Mouse (Mus musculus): ENCODE data around the gene Gm5737. TPM values are rescaled to one million over a fixed set of nuclear protein-coding genes. Genes with fewer than 3 reads are reported as not detected.

Gene Gm5737
- polyA plus RNA-seq (2016; fragmentation: Nextera tagmentation; extraction: Ambion mirVana): not detected in 2 replicates

DNA sequence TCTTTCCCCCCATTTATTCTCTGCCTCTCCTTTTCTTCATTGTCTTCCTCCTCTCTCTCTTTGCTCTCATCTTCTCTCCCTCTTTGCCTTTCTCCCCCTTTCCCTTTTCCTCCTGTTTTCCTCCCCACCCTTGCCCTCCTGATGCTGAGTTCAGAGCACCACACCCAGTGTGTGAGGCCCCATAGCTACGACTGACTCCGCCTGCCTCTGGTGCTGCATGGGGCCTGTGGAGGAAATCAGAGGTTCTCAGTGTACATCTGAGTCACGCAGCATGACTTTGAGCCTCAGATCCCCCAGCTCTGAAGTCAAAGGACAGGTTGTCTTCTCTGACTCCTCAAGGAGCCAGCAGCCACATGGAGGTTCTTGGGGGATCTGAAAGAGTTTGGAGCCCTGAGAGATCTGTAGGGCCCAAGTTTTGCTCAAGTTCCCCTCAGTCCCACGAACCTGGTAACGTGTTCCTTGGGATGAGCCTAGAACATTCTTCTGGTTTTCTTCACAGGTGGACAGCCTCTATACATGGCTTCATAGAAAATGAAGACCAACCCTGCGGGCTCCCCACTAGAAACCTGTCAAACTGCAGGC, at the start of gene Gm5737:
Gene Gm5737, plus strand, starts transcription at position 532 of the 582 bp plus-strand sequence.
- Histone ChIP-seq H3K27ac (no peak within 1 kb of the TSS), H3K27me3 (ENCODE audit: low read depth, poor library complexity, severe bottlenecking) (peaks cover 38% of the 10 kb centered on the region), H3K9me3 (replicated peaks) (no peaks in the 10 kb centered on the region), H3K4me3 (no peak within 1 kb of the TSS), H3K36me3 (no peaks in the 10 kb centered on the region), H3K4me1 (peaks cover 5% of the 10 kb centered on the region)
- 82% methylated on average over 6 of the region's 6 CpGs for WGBS
- DNase-seq (ENCODE audit: low spot score): no peak

DNA sequence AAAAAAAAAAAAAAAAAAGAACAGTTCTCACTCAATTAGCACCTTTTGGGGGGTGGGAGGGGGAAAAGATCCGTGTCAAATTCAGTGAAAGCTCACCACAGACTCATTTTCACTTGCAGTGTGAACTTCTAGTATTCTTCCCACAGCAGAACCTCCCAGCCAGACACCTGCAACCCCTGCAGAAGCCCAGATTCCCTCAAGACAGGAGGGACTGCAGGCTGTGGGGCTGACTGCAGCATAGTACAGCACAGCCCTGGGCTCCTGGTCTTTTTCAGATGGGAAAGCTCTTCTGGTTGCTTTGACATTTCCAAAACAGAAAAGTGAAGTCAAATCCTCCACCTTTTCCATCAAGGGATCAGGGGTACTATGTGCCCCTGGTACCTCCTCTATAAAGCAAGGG, 44.8 kb upstream of the Gm5737 start:
- no peak overlapping the region for H3K27ac ChIP-seq
- WGBS: 12% methylated on average over 1 of the region's 1 CpGs
- DNase-seq (ENCODE audit: low spot score): no peak

DNA sequence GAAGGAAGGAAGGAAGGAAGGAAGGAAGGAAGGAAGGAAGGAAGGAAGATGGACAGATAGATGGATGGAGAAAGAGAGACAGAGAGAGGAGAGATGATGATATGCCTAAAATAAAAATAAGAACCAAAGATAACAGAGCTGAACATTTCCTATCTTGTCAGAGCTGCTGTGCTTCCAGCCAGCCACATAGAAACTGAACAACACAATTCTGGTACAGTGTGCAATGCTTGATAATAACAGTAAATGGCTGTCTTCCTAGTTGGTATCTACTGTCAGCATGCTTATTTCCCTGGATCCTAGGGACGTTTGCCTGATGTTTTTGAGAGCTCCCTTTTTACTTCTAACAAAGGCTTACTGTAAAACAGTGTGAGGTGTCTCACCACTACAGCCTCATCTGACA, 40.8 kb upstream of the Gm5737 start:
- WGBS: 65% methylated on average over 1 of the region's 1 CpGs
- H3K27me3 ChIP-seq (ENCODE audit: low read depth, poor library complexity, severe bottlenecking): no peaks in the 10 kb centered on the region
- H3K27ac ChIP-seq: no peak overlapping the region
- no peaks in the 10 kb centered on the region for H3K36me3 ChIP-seq
- peaks cover 13% of the 10 kb centered on the region; the same call in 1 of the 2 replicates for H3K4me1 ChIP-seq
- no peaks in the 10 kb centered on the region for H3K9me3 ChIP-seq (replicated peaks)
- H3K4me3 ChIP-seq: no peak overlapping the region
- no peak for DNase-seq (ENCODE audit: low spot score)

More for the DNA sequence above, 44.8 kb upstream of the Gm5737 start:
- Histone ChIP-seq H3K27me3 (ENCODE audit: low read depth, poor library complexity, severe bottlenecking) (no peaks in the 10 kb centered on the region), H3K36me3 (no peaks in the 10 kb centered on the region), H3K4me1 (peaks cover 13% of the 10 kb centered on the region; the same call in 1 of the 2 replicates), H3K9me3 (replicated peaks) (no peaks in the 10 kb centered on the region), H3K4me3 (no peak overlapping the region)

DNA sequence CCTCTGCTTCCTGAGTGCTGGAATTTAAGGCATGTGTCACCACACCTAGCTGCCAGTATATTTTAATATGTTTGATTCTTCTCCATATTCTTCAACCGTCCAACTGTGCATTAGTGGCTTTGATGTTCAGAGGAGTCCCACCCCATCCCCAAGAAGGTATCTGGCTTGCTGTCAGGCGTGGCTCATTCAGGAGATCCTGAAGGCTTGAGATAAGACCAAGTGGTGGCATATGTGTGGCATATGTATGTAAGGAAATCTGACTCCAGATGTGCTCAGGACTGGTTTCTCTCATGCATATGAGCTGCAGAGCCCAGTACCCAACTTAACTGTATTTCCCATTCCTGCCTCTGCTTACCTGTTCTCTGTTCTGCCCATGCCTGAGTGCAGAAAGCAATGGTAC, 34.2 kb upstream of the Gm5737 start:
- Histone ChIP-seq H3K27me3 (ENCODE audit: low read depth, poor library complexity, severe bottlenecking) (no peaks in the 10 kb centered on the region), H3K4me1 (no peaks in the 10 kb centered on the region), H3K36me3 (no peaks in the 10 kb centered on the region), H3K4me3 (no peak overlapping the region), H3K9me3 (replicated peaks) (no peaks in the 10 kb centered on the region), H3K27ac (no peak overlapping the region)
- 63% methylated on average over 2 of the region's 2 CpGs for WGBS
- DNase-seq (ENCODE audit: low spot score): no peak

DNA sequence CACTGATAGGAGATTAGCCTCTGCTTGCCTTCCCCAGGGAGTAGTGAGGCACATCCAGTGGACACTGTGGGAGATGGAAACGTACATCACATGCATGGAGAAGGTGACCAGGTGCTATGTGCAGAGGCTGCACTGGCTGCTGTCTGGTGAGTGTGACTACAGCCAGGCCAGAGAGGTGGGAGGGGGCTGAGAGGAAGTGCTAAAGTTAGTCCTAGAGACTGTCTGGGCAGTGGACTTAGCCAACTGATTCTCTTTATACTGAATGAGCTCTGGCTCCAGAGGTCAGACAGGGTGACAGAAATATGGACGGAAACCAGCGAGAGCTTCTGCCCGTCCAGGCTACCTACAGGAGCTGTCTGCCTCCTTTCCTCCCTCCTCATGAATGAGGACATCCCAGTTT, 16.6 kb upstream of the Gm5737 start:
- no peaks in the 10 kb centered on the region for H3K36me3 ChIP-seq
- no peaks in the 10 kb centered on the region for H3K27me3 ChIP-seq (ENCODE audit: low read depth, poor library complexity, severe bottlenecking)
- no peak for DNase-seq (ENCODE audit: low spot score)
- H3K4me3 ChIP-seq: no peak overlapping the region
- peaks cover 4% of the 10 kb centered on the region for H3K4me1 ChIP-seq
- 80% methylated on average over 4 of the region's 4 CpGs for WGBS
- no peak overlapping the region for H3K27ac ChIP-seq
- no peaks in the 10 kb centered on the region for H3K9me3 ChIP-seq (replicated peaks)

DNA sequence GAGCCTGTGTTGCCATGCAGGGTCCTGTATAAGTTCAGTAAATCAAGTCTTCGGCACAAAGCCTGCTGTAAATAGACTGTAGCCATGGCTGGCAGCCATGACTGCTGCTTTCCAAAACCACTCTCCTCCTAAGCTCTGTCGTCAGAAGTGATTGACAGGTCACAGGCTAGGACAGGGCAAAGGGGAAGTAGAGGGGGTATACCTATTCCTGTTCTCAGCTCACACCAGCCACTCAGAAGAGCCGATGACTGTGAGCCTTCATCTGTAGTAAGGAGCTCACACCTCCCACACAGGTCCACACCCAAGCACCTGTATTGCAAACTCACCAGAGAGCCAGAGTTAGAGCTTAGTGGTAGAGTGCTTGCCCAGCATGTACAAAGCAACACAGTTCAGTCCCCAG, 15.8 kb upstream of the Gm5737 start:
- no peak overlapping the region for H3K4me3 ChIP-seq
- peaks cover 4% of the 10 kb centered on the region for H3K4me1 ChIP-seq
- DNase-seq (ENCODE audit: low spot score): no peak
- no peak overlapping the region for H3K27ac ChIP-seq
- 80% methylated on average over 3 of the region's 3 CpGs for WGBS
- H3K36me3 ChIP-seq: no peaks in the 10 kb centered on the region
- no peaks in the 10 kb centered on the region for H3K9me3 ChIP-seq (replicated peaks)
- H3K27me3 ChIP-seq (ENCODE audit: low read depth, poor library complexity, severe bottlenecking): no peaks in the 10 kb centered on the region

DNA sequence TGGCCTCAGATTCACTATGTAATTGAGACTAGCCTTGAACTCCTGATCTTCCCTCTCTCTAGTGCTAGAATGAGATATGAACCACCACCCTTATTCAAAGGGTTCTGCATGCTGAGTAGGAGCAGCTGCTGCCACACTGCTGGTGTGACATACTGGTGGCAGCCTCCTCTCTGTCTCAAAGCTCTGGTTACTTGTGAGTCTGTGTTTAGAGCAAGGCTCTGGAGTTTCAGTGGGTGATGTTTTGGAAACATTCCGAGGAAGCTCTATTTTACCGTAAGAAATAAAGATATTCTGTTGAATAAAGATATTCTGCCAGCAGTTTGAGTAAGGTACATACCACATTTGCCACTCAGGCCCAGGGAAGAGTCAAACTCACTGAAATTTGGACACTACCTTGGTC, 8.9 kb upstream of the Gm5737 start:
- Histone ChIP-seq H3K4me1 (no peaks in the 10 kb centered on the region), H3K27me3 (ENCODE audit: low read depth, poor library complexity, severe bottlenecking) (peaks cover 2% of the 10 kb centered on the region), H3K4me3 (no peak overlapping the region), H3K9me3 (replicated peaks) (no peaks in the 10 kb centered on the region), H3K27ac (no peak overlapping the region), H3K36me3 (no peaks in the 10 kb centered on the region)
- DNase-seq (ENCODE audit: low spot score): no peak
- WGBS: 89% methylated on average over 2 of the region's 2 CpGs

DNA sequence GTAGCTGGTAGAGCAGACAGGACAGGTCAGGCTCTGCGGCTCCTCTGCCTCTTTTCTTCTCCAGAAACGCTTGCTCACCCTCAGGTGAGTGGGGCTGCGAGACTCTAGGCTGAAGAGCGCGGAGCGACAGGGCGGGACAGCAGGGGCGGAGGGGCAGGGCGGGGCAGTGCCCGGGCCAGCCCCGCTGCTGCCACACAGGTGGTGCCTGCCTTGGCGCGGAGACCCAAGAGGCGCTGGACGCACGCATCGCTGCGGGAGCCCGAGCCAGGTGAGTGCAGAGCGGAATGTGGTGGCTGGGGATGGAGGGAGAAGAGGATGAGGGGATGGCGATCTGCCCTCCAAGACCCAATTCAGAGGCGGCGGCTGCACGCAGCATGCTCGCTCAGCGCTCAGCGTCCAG, 2.5 kb upstream of the Gm5737 start:
- peak overlapping the region; percentile 47 for H3K4me3 ChIP-seq
- WGBS: 5% methylated on average over 27 of the region's 27 CpGs
- H3K27me3 ChIP-seq (ENCODE audit: low read depth, poor library complexity, severe bottlenecking): peaks cover 38% of the 10 kb centered on the region
- H3K4me1 ChIP-seq: peaks cover 5% of the 10 kb centered on the region
- no peaks in the 10 kb centered on the region for H3K36me3 ChIP-seq
- H3K27ac ChIP-seq: no peak overlapping the region
- DNase-seq (ENCODE audit: low spot score): peak; percentile 35
- no peaks in the 10 kb centered on the region for H3K9me3 ChIP-seq (replicated peaks)

DNA sequence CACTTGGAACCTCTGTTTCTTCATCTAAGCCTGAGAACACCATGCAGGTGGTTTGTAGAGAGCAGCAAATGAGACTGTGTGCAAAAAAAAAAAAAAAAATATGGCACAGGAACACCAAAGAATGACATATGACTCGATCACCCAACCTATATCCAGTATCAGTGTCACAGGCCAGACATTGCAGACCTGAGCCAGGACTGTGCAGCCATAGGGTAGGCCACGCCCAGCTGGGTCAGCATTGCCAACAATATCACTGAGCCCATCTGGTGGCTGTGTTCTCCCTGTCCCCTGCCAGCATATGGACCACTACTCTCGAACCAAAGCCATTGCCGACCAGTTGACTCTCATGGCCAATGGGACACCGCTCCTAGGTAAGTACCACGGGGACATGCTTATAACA, 5.4 kb downstream of the Gm5737 start:
- WGBS: 84% methylated on average over 6 of the region's 6 CpGs
- Histone ChIP-seq H3K9me3 (replicated peaks) (no peaks in the 10 kb centered on the region), H3K27me3 (ENCODE audit: low read depth, poor library complexity, severe bottlenecking) (peaks cover 7% of the 10 kb centered on the region; the same call in 1 of the 2 replicates), H3K4me3 (no peak overlapping the region), H3K4me1 (no peaks in the 10 kb centered on the region), H3K27ac (no peak overlapping the region), H3K36me3 (no peaks in the 10 kb centered on the region)
- DNase-seq (ENCODE audit: low spot score): no peak

DNA sequence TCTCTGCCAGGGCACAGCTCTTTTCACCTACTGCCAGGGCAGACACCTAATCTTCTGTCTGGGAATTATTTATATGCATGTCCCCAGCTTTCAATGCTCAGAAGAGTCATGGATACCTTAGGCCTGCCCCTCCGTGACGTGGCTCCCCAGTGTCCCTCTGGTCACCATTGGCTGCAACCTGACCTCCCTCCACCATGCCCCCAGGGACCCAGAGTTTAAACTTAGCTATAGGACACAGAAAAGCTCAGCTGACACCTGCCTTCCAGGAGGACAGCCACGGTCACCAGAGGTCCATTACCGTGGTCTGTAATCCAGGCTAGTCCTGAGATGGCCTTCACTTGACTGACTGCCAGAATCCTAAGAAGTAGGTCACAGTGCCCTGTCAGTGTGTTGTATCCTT, 7.2 kb downstream of the Gm5737 start:
- Histone ChIP-seq H3K4me1 (no peaks in the 10 kb centered on the region), H3K27ac (no peak overlapping the region)

DNA sequence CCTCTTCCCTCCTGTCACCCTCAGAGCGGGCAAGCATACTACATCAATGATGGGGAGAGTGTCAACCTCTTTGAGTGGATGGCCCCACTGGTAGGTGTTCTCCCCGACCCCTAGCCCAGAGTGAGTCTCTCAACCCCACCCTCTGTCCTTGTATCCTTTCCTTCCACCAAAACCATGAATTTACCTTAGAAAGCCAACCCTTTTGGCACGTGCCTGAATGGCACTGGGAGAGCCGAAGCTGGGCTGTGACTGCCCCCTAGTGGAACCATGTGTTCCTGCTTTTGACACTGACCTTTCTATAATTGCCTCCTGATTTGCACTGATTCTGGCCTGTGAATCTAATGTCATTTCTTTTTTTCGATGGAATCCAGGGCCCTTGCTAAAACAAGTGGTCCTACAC, 11.1 kb downstream of the Gm5737 start:
- DNase-seq (ENCODE audit: low spot score): peak; percentile 75
- Histone ChIP-seq H3K27ac (no peak overlapping the region), H3K36me3 (no peaks in the 10 kb centered on the region), H3K4me3 (no peak overlapping the region), H3K4me1 (no peaks in the 10 kb centered on the region), H3K9me3 (replicated peaks) (no peaks in the 10 kb centered on the region), H3K27me3 (ENCODE audit: low read depth, poor library complexity, severe bottlenecking) (peaks cover 12% of the 10 kb centered on the region; the same call in 1 of the 2 replicates)
- 23% methylated on average over 5 of the region's 5 CpGs for WGBS

More for the DNA sequence above, 7.2 kb downstream of the Gm5737 start:
- Histone ChIP-seq H3K36me3 (no peaks in the 10 kb centered on the region), H3K27me3 (ENCODE audit: low read depth, poor library complexity, severe bottlenecking) (peaks cover 9% of the 10 kb centered on the region; the same call in 1 of the 2 replicates), H3K4me3 (no peak overlapping the region), H3K9me3 (replicated peaks) (no peaks in the 10 kb centered on the region)
- 93% methylated on average over 4 of the region's 4 CpGs for WGBS
- no peak for DNase-seq (ENCODE audit: low spot score)

DNA sequence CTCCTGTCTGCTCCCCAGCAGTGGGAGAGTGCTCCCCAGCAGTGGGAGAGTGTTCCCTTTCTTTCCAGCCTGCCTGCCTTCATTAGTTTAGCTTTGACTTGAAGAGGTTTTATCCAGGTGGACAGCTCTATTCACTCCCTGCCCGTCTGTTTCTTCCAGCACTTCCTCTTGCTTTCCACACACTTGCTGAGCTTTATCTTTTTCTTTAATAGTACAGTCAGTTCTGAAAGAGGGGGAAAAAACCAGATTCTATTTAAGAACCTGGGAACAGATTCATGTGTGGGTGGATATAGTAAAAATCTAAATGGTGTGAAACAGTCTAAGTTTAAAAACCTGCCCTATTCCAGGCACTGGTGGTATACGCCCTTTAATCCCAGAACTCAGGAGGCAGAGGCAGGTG, 12.9 kb downstream of the Gm5737 start:
- H3K27me3 ChIP-seq (ENCODE audit: low read depth, poor library complexity, severe bottlenecking): peaks cover 23% of the 10 kb centered on the region
- WGBS: 69% methylated on average over 2 of the region's 2 CpGs
- H3K4me1 ChIP-seq: peaks cover under 1% of the 10 kb centered on the region
- no peak overlapping the region for H3K4me3 ChIP-seq
- H3K9me3 ChIP-seq (replicated peaks): no peaks in the 10 kb centered on the region
- H3K27ac ChIP-seq: no peak overlapping the region
- no peaks in the 10 kb centered on the region for H3K36me3 ChIP-seq
- DNase-seq (ENCODE audit: low spot score): no peak

DNA sequence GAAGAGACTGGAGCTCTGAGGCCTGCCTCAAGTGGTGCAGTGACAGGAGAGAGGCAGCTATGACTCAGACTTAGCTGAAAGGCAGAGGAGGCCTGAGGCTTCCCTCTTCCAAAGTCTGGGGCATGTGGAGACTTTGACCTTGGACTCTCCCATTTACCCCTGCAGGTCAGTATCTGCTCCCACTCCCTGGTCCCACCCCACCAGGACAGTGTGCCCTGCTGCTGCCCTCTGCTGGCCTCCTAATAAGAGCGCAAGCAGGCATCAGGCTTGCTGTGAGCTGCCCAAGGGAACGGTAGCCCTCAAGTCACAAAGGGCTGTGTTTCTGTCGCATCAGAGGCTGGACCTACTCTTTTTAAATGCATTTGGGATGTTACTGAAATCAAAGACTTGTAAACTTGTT, 14.2 kb downstream of the Gm5737 start:
- Histone ChIP-seq H3K36me3 (no peaks in the 10 kb centered on the region), H3K27me3 (ENCODE audit: low read depth, poor library complexity, severe bottlenecking) (peaks cover 35% of the 10 kb centered on the region), H3K27ac (no peak overlapping the region), H3K4me3 (no peak overlapping the region), H3K4me1 (peaks cover 14% of the 10 kb centered on the region), H3K9me3 (replicated peaks) (no peaks in the 10 kb centered on the region)
- WGBS: 16% methylated on average over 3 of the region's 3 CpGs
- peak; percentile 55 for DNase-seq (ENCODE audit: low spot score)

Measured in limb, embryonic 10.5 days (tissue).